Mouse (Mus musculus) neural tube, embryonic 12.5 days (tissue): Measurements from ENCODE around the gene Pus7. TPM values are rescaled to one million over a fixed set of nuclear protein-coding genes. Genes with fewer than 3 reads are reported as not detected.
"Not testable (repeated sequence)": the region's sequence is repeated elsewhere in the genome, so short reads cannot be mapped to it uniquely, and the experiment has no call there.

Source experiments
- ATAC-seq: fragments of 200-750 bp; cut with Nextera tagmentation; 2 replicates; pipeline ENCODE4 v1.8.0; 2017; ENCODE audit warnings: low read depth, mild to moderate bottlenecking, moderate TSS enrichment, moderate library complexity; ENCODE audit not compliant: low FRiP score
- H3K27ac ChIP-seq: fragments of 300-500 bp; sonication (generic); 2 replicates; pipeline ENCODE4 v1.5.1; 2016
- H3K27me3 ChIP-seq: fragments of 300-500 bp; sonication (generic); replicated peaks from 2 replicates; pipeline ENCODE4 v1.6.1; 2016; ENCODE audit warnings: mild to moderate bottlenecking
- H3K36me3 ChIP-seq: fragments of 300-500 bp; sonication (generic); 2 replicates; pipeline ENCODE4 v1.6.1; 2016; ENCODE audit warnings: mild to moderate bottlenecking
- H3K4me1 ChIP-seq: fragments of 300-500 bp; sonication (generic); 2 replicates; pipeline ENCODE4 v1.6.1; 2016
- H3K4me2 ChIP-seq: fragments of 300-500 bp; sonication (generic); replicated peaks from 2 replicates; pipeline ENCODE4 v1.6.1; 2016; ENCODE audit warnings: mild to moderate bottlenecking
- H3K4me3 ChIP-seq: fragments of 300-500 bp; sonication (generic); 2 replicates; pipeline ENCODE4 v1.5.1; 2016
- H3K9ac ChIP-seq: fragments of 300-500 bp; sonication (generic); 2 replicates; pipeline ENCODE4 v1.6.1; 2016; ENCODE audit warnings: mild to moderate bottlenecking
- H3K9me3 ChIP-seq: fragments of 300-500 bp; sonication (generic); 2 replicates; pipeline ENCODE4 v1.6.1; 2016; ENCODE audit warnings: mild to moderate bottlenecking
- WGBS: fragments of 180-500 bp; shearing (Covaris S2); methylation state at CpG from one replicate; pipeline ENCODE4 v1.1.7; 2016; 5-methylcytosine and 5-hydroxymethylcytosine counted together
- polyA plus RNA-seq: library from polyadenylated mRNA; unstranded; fragments of >200 nt; fragmentation: Nextera tagmentation; extraction: Ambion mirVana; gene quantifications from 2 replicates; pipeline ENCODE4 v1.2.1, GENCODE M21; 2016

Pus7 gene
- polyA plus RNA-seq, 1 experiment from 2014 or later = 22.5 TPM

GRCm38 (mm10) chr5:23709661-23710060 is 73.8 kb downstream of the Pus7 start:
- Histone ChIP-seq H3K36me3 (peaks cover 48% of the 10 kb centered on the region), H3K4me2 (no peak overlapping the region), H3K4me3 (no peak overlapping the region), H3K4me1 (no peaks in the 10 kb centered on the region), H3K27me3 (no peaks in the 10 kb centered on the region), H3K9me3 (peaks cover 28% of the 10 kb centered on the region), H3K27ac (no peak overlapping the region), H3K9ac (no peak overlapping the region)
- WGBS = 92% methylated on average over 1 of the region's 1 CpGs
- ATAC-seq = no peak

- H3K27ac ChIP-seq, ATAC-seq, H3K9ac ChIP-seq, H3K27me3 ChIP-seq, H3K4me2 ChIP-seq, H3K4me3 ChIP-seq, H3K4me1 ChIP-seq: not testable (repeated sequence)
- 98% methylated on average over 34 of the region's 34 CpGs for WGBS
- Histone ChIP-seq H3K9me3 (peaks cover 49% of the 10 kb centered on the region), H3K36me3 (peaks cover 72% of the 10 kb centered on the region)
These were observed 76.6 kb downstream of the Pus7 start for GRCm38 (mm10) chr5:23706601-23707597.

GRCm38 (mm10) chr5:23697457-23697856 is 86.1 kb downstream of the Pus7 start:
- Histone ChIP-seq H3K4me1 (no peaks in the 10 kb centered on the region), H3K27ac (no peak overlapping the region), H3K27me3 (no peaks in the 10 kb centered on the region), H3K4me2 (no peak overlapping the region), H3K9me3 (peaks cover 32% of the 10 kb centered on the region), H3K9ac (no peak overlapping the region), H3K4me3 (no peak overlapping the region), H3K36me3 (peaks cover 37% of the 10 kb centered on the region)
- 97% methylated on average over 1 of the region's 1 CpGs for WGBS
- no peak for ATAC-seq

Other genes with a start within 250 kb of the Pus7 start
- 68.5 and 75.3 TPM in 2 replicates for gene Srpk2, start 99.1 kb downstream of the Pus7 start, polyA plus RNA-seq
- gene Rint1, start 4.0 kb upstream of the Pus7 start, polyA plus RNA-seq = 35.5 and 40.9 TPM in 2 replicates
- 104 and 113 TPM in 2 replicates for gene Tomm7, start 60.5 kb upstream of the Pus7 start, polyA plus RNA-seq
- gene Fam126a, start 247.0 kb upstream of the Pus7 start, polyA plus RNA-seq = 41.0 and 42.6 TPM in 2 replicates